Mouse (Mus musculus): ENCODE data around the gene 4930412O13Rik. TPM values are rescaled to one million over a fixed set of nuclear protein-coding genes. Genes with fewer than 3 reads are reported as not detected.
A peak's percentile ranks its signal among the peaks of the same experiment; 100 is the strongest.

Gene 4930412O13Rik
- polyA plus RNA-seq, 1 experiment from 2014 or later: 1.7 TPM

DNA sequence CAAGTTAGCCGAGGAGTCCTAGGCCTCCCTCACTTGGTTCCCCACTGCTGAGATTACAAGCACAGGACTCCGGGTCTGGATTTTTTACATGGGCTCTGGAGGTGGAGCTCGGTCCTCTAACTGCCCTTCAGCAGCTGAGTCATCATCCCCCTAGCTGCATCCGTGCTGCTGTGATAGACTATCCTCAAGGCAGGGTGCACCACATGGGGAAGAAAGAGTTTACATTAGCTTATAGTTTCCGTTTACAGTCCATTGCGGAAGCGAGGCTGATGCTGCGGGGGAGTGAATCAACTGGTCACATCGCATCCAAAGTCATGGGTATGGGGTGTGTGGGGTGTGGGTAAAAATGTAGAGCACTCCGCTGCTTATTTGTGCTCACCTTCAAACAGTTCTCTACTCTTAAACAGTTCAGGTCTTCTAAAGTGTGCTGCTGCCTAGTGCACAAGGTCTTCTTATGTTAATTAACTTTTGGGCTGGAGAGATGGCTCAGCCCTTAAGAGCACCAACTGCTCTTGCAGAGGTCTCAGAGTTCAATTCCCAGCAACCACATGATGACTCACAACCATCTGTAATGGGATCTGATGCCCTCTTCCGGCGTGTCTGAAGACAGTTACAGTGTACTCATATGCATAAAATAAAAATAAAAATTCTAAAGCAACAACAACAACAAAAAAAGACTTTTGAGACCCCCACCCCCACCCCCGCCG lies 23.0 kb downstream of the 4930412O13Rik start:
- WGBS: 75% methylated on average over 14 of the region's 14 CpGs
- Histone ChIP-seq H3K27ac (replicated peaks; ENCODE audit: low read depth, low read length) (no peak overlapping the region), H3K9me3 (ENCODE audit: control insufficient read depth, low read length) (no peaks in the 10 kb centered on the region), H3K4me2 (ENCODE audit: low read length) (no peak overlapping the region), H3K9ac (replicated peaks; ENCODE audit: low read length) (no peak overlapping the region), H3K4me3 (replicated peaks; ENCODE audit: low read depth, low read length) (no peak overlapping the region), H3K4me1 (ENCODE audit: control insufficient read depth, insufficient read depth, low read length) (no peaks in the 10 kb centered on the region), H3K36me3 (ENCODE audit: control insufficient read depth, insufficient read depth, low read length) (no peaks in the 10 kb centered on the region), H3K27me3 (ENCODE audit: control insufficient read depth, insufficient read depth, low read length) (peaks cover 2% of the 10 kb centered on the region; the same call in 1 of the 2 replicates)
- ATAC-seq (ENCODE audit: low FRiP score, low TSS enrichment): no peak
- no peak for DNase-seq

DNA sequence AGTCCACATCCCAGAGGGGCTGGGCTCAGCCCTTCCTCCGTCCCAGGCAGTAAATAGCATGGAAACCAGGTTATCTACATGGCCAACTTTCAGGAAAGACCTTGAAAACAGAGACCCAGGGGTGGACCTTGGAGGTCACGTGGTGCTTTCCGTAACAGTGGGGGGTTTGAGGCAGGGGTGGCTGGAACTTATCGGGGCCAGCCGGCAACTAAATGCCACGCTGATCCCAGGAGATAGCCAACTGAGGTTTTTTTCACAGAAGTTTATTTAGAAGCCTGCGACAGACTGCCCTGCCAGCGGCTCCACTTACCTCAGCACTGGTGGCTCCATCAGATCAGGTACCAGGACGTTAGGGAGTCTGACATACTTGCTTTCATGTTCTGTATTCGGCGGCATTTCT lies 24.9 kb downstream of the 4930412O13Rik start:
- ATAC-seq (ENCODE audit: low FRiP score, low TSS enrichment): no peak
- H3K9ac ChIP-seq (replicated peaks; ENCODE audit: low read length): no peak overlapping the region
- no peaks in the 10 kb centered on the region for H3K27me3 ChIP-seq (ENCODE audit: control insufficient read depth, insufficient read depth, low read length)
- no peak for DNase-seq
- WGBS: 12% methylated on average over 11 of the region's 11 CpGs
- H3K9me3 ChIP-seq (ENCODE audit: control insufficient read depth, low read length): no peaks in the 10 kb centered on the region
- H3K4me2 ChIP-seq (ENCODE audit: low read length): no peak overlapping the region
- H3K27ac ChIP-seq (replicated peaks; ENCODE audit: low read depth, low read length): no peak overlapping the region
- H3K4me3 ChIP-seq (replicated peaks; ENCODE audit: low read depth, low read length): no peak overlapping the region
- no peaks in the 10 kb centered on the region for H3K36me3 ChIP-seq (ENCODE audit: control insufficient read depth, insufficient read depth, low read length)
- no peaks in the 10 kb centered on the region for H3K4me1 ChIP-seq (ENCODE audit: control insufficient read depth, insufficient read depth, low read length)

DNA sequence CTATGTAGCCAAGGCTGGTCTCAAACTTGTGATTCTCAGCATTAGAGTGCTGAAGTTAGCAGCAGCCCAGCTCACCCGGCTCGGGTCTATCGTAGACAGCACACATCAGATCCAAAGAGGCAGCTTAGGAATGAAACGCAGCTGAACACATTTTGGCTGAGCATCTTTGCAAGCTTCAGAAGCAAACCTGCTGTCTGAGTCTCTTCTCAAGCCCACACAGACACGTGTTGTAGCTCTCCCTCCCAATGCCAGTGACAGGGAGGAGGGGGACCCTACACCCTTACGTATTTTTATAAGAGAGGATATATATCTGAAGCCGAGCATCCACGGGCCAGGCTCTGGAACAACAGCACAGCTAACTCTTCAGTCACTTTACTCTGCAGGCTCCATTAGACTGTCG lies 36.5 kb downstream of the 4930412O13Rik start:
- H3K4me3 ChIP-seq (replicated peaks; ENCODE audit: low read depth, low read length): no peak overlapping the region
- H3K36me3 ChIP-seq (ENCODE audit: control insufficient read depth, insufficient read depth, low read length): peaks cover 15% of the 10 kb centered on the region
- DNase-seq: no peak
- H3K27me3 ChIP-seq (ENCODE audit: control insufficient read depth, insufficient read depth, low read length): no peaks in the 10 kb centered on the region
- WGBS: 91% methylated on average over 9 of the region's 9 CpGs
- no peaks in the 10 kb centered on the region for H3K4me1 ChIP-seq (ENCODE audit: control insufficient read depth, insufficient read depth, low read length)
- ATAC-seq (ENCODE audit: low FRiP score, low TSS enrichment): no peak
- H3K27ac ChIP-seq (replicated peaks; ENCODE audit: low read depth, low read length): no peak overlapping the region
- H3K9me3 ChIP-seq (ENCODE audit: control insufficient read depth, low read length): no peaks in the 10 kb centered on the region
- H3K4me2 ChIP-seq (ENCODE audit: low read length): no peak overlapping the region
- no peak overlapping the region for H3K9ac ChIP-seq (replicated peaks; ENCODE audit: low read length)

DNA sequence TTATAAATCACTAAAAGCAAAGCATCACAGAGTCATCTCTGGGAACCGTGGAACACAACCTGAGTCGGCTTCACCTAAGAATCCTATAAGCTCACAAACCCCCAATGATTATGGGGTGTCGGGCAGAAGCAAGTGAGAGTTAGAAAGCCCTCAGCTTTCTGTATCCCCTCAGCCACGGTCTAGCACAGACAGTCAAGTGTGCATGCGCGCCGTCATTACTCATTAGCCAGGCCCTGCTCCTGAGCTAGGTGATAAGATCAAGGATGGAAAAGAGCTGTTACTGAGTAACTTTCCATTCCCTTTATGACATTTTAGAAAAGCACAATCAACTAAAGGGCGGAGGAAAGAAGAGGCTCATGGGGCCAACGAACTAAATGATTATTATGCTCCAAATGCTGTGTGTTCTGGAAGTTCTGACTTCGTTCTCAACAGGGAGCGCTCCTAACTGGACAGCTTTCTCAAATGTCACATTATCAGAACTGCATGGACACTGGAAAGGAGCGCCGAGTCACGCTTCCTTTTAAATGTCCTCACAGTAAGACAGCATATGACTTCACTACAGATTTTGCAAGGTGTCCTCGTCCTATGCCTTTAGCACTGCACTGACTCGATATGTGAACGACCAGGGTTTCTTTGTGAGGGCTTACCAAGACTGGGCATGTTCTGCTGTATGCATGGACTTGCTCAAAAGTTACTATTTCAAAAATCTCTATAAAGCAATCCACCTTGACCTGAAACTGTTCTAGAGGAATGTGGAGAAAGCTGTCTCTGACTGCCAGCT lies 37.8 kb downstream of the 4930412O13Rik start:
- H3K27me3 ChIP-seq (ENCODE audit: control insufficient read depth, insufficient read depth, low read length): no peaks in the 10 kb centered on the region
- H3K9ac ChIP-seq (replicated peaks; ENCODE audit: low read length): no peak overlapping the region
- no peak for ATAC-seq (ENCODE audit: low FRiP score, low TSS enrichment)
- peaks cover 15% of the 10 kb centered on the region for H3K36me3 ChIP-seq (ENCODE audit: control insufficient read depth, insufficient read depth, low read length)
- H3K4me1 ChIP-seq (ENCODE audit: control insufficient read depth, insufficient read depth, low read length): no peaks in the 10 kb centered on the region
- no peak overlapping the region for H3K27ac ChIP-seq (replicated peaks; ENCODE audit: low read depth, low read length)
- H3K4me3 ChIP-seq (replicated peaks; ENCODE audit: low read depth, low read length): no peak overlapping the region
- H3K9me3 ChIP-seq (ENCODE audit: control insufficient read depth, low read length): no peaks in the 10 kb centered on the region
- DNase-seq: no peak
- WGBS: 93% methylated on average over 17 of the region's 17 CpGs
- H3K4me2 ChIP-seq (ENCODE audit: low read length): no peak overlapping the region

DNA sequence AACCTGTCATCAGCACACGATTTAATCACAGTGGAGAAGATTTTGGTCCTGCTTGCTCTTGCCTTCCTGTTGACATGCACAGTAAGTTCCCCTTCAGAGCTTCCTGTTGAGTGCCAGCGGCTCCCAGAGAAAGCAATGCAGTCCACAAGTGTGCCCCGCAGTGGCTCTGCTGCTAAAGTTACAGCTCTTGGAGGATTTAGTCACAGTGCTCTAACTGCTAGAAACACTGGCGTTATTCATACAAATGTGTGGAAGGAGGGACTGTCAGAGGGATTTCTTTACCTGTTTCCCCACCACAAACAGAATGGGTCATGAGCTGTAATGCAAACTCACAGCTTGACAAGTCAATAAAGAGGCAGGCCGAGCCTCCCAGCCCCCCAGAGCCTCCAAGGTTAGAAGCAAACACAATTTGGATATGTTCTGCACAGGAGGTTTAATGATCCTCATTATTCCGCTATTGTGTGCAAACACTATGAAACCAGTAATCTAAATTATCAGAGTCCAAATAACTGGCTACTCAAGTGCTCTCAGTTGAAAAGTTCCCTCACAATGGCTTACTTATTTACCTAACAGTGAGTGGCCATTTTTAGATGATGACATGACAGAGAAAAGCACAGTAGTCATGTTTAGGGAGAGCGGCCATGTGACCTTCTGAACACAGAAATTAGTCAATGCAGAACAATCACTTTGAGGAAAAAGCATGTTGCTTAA lies 45.3 kb downstream of the 4930412O13Rik start:
- H3K27ac ChIP-seq (replicated peaks; ENCODE audit: low read depth, low read length): no peak overlapping the region
- DNase-seq: peak; percentile 18

DNA sequence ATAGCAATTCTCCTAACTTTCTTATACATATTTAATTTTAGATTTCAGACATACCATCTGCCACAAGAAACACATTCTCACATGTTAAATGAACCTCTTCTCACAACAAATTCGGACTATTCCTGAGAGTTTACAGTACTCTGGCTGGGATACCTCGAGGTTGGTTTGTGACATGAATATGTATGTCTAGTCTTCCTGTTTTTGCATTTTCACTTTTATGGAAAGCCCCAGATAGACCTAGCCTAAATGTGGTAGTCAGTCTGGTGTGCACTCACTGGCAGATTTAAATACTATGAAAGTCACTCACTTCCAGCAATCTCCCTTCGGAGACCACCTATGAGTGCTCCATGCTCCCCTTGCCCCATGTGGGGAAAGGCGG lies 45.8 kb downstream of the 4930412O13Rik start:
- no peak overlapping the region for H3K4me3 ChIP-seq (replicated peaks; ENCODE audit: low read depth, low read length)
- no peak for ATAC-seq (ENCODE audit: low FRiP score, low TSS enrichment)
- H3K4me1 ChIP-seq (ENCODE audit: control insufficient read depth, insufficient read depth, low read length): no peaks in the 10 kb centered on the region
- 73% methylated on average over 4 of the region's 4 CpGs for WGBS
- peak overlapping the region; percentile 20; the same call in 1 of the 2 replicates for H3K27ac ChIP-seq (replicated peaks; ENCODE audit: low read depth, low read length)
- no peaks in the 10 kb centered on the region for H3K9me3 ChIP-seq (ENCODE audit: control insufficient read depth, low read length)
- no peak overlapping the region for H3K9ac ChIP-seq (replicated peaks; ENCODE audit: low read length)
- no peak for DNase-seq
- no peaks in the 10 kb centered on the region for H3K36me3 ChIP-seq (ENCODE audit: control insufficient read depth, insufficient read depth, low read length)
- H3K4me2 ChIP-seq (ENCODE audit: low read length): no peak overlapping the region
- no peaks in the 10 kb centered on the region for H3K27me3 ChIP-seq (ENCODE audit: control insufficient read depth, insufficient read depth, low read length)

More for the DNA sequence above, 45.3 kb downstream of the 4930412O13Rik start:
- Histone ChIP-seq H3K27me3 (ENCODE audit: control insufficient read depth, insufficient read depth, low read length) (no peaks in the 10 kb centered on the region), H3K4me1 (ENCODE audit: control insufficient read depth, insufficient read depth, low read length) (no peaks in the 10 kb centered on the region), H3K4me3 (replicated peaks; ENCODE audit: low read depth, low read length) (no peak overlapping the region), H3K9me3 (ENCODE audit: control insufficient read depth, low read length) (no peaks in the 10 kb centered on the region), H3K9ac (replicated peaks; ENCODE audit: low read length) (no peak overlapping the region), H3K36me3 (ENCODE audit: control insufficient read depth, insufficient read depth, low read length) (no peaks in the 10 kb centered on the region), H3K4me2 (ENCODE audit: low read length) (no peak overlapping the region)
- WGBS: 49% methylated on average over 7 of the region's 7 CpGs
- ATAC-seq (ENCODE audit: low FRiP score, low TSS enrichment): no peak

Other genes starting within 250 kb of the 4930412O13Rik start
- gene 9230102O04Rik, start 8.3 kb downstream of the 4930412O13Rik start, polyA plus RNA-seq (2014; fragmentation: Nextera tagmentation; extraction: Ambion mirVana): 5.5 and 6.3 TPM in 2 replicates
- 88.6 and 120 TPM in 2 replicates for gene Gata3, start 8.8 kb downstream of the 4930412O13Rik start, polyA plus RNA-seq (2014; fragmentation: Nextera tagmentation; extraction: Ambion mirVana)
- gene Taf3, start 167.3 kb downstream of the 4930412O13Rik start, polyA plus RNA-seq (2014; fragmentation: Nextera tagmentation; extraction: Ambion mirVana): 12.8 and 16.4 TPM in 2 replicates
- 577 and 596 TPM in 2 replicates for gene Atp5c1, start 199.3 kb downstream of the 4930412O13Rik start, polyA plus RNA-seq (2014; fragmentation: Nextera tagmentation; extraction: Ambion mirVana)
- gene Kin, start 199.3 kb downstream of the 4930412O13Rik start, polyA plus RNA-seq (2014; fragmentation: Nextera tagmentation; extraction: Ambion mirVana): 33.9 and 34.2 TPM in 2 replicates

Measured in midbrain, embryonic 14.5 days (tissue).